Mouse (Mus musculus) forebrain, embryonic 14.5 days (tissue): ENCODE measurements around the gene Kifc1. TPM values are rescaled to one million over a fixed set of nuclear protein-coding genes. Genes with fewer than 3 reads are reported as not detected.

Experiments used
- ATAC-seq: fragments of 200-750 bp; cut with Nextera tagmentation; 2 replicates; pipeline ENCODE4 v1.8.0; 2017; ENCODE audit warnings: mild to moderate bottlenecking, moderate library complexity
- DNase-seq: peaks from one replicate; pipeline ENCODE4 v3.0.0-alpha.2; 2015; ENCODE audit warnings: low spot score
- H3K27ac ChIP-seq: fragments of 300-500 bp; sonication (generic); 2 replicates; pipeline ENCODE4 v1.5.1; 2014; ENCODE audit warnings: low read depth, mild to moderate bottlenecking, control low read depth, low read length, moderate library complexity
- H3K27me3 ChIP-seq: fragments of 300-500 bp; sonication (generic); replicated peaks from 2 replicates; pipeline ENCODE4 v1.6.1; 2014; ENCODE audit warnings: low read length, control low read depth, mixed read lengths; ENCODE audit not compliant: control insufficient read depth, insufficient read depth
- H3K36me3 ChIP-seq: fragments of 300-500 bp; sonication (generic); 2 replicates; pipeline ENCODE4 v1.6.1; 2014; ENCODE audit warnings: low read length, control low read depth; ENCODE audit not compliant: control insufficient read depth, insufficient read depth
- H3K4me1 ChIP-seq: fragments of 300-500 bp; sonication (generic); 2 replicates; pipeline ENCODE4 v1.6.1; 2014; ENCODE audit warnings: antibody characterized with exemption, low read length, control low read depth; ENCODE audit not compliant: control insufficient read depth, insufficient read depth
- H3K4me2 ChIP-seq: fragments of 300-500 bp; sonication (generic); 2 replicates; pipeline ENCODE4 v1.6.1; 2014; ENCODE audit warnings: mild to moderate bottlenecking, control low read depth, low read length
- H3K4me3 ChIP-seq: fragments of 300-500 bp; sonication (generic); 2 replicates; pipeline ENCODE4 v1.5.1; 2014; ENCODE audit warnings: low read depth, low read length, control low read depth
- H3K9ac ChIP-seq: fragments of 300-500 bp; sonication (generic); 2 replicates; pipeline ENCODE4 v1.6.1; 2014; ENCODE audit warnings: mild to moderate bottlenecking, low read length, control low read depth, moderate library complexity
- H3K9me3 ChIP-seq: fragments of 300-500 bp; sonication (generic); replicated peaks from 2 replicates; pipeline ENCODE4 v1.6.1; 2016; ENCODE audit warnings: low read length, control low read depth, mixed read lengths; ENCODE audit not compliant: control insufficient read depth
- WGBS: fragments of 180-500 bp; shearing (Covaris S2); extraction: QIAGEN DNeasy Blood & Tissue Kit; methylation state at CpG from one replicate; pipeline ENCODE4 v1.1.7; 2014; 5-methylcytosine and 5-hydroxymethylcytosine counted together
- polyA plus RNA-seq: library from polyadenylated mRNA; unstranded; fragments of >200 nt; fragmentation: Nextera tagmentation; extraction: Ambion mirVana; gene quantifications from 2 replicates; pipeline ENCODE4 v1.2.1, GENCODE M21; 2014

Kifc1 gene
- polyA plus RNA-seq, 1 experiment from 2014 or later = 4.6 TPM

GRCm38 (mm10) chr17:33920282-33921097 lies 30.0 kb upstream of the Kifc1 start:
- Histone ChIP-seq H3K4me3 (peak overlapping the region; percentile 40), H3K4me2 (peak overlapping the region; percentile 87), H3K36me3 (no peaks in the 10 kb centered on the region; the same call in 1 of the 2 replicates), H3K27ac (no peak overlapping the region), H3K27me3 (no peaks in the 10 kb centered on the region), H3K9me3 (no peaks in the 10 kb centered on the region), H3K9ac (peak overlapping the region; percentile 67), H3K4me1 (peaks cover 24% of the 10 kb centered on the region)
- DNase-seq (peak; percentile 86), ATAC-seq (peak; percentile 15)
- WGBS = under 1% methylated on average over 35 of the region's 36 CpGs

GRCm38 (mm10) chr17:33919351-33920281 lies 29.2 kb upstream of the Kifc1 start:
- DNase-seq = peak; percentile 42
- H3K4me1 ChIP-seq = peaks cover 24% of the 10 kb centered on the region
- peak overlapping the region; percentile 40 for H3K4me3 ChIP-seq

DNA sequence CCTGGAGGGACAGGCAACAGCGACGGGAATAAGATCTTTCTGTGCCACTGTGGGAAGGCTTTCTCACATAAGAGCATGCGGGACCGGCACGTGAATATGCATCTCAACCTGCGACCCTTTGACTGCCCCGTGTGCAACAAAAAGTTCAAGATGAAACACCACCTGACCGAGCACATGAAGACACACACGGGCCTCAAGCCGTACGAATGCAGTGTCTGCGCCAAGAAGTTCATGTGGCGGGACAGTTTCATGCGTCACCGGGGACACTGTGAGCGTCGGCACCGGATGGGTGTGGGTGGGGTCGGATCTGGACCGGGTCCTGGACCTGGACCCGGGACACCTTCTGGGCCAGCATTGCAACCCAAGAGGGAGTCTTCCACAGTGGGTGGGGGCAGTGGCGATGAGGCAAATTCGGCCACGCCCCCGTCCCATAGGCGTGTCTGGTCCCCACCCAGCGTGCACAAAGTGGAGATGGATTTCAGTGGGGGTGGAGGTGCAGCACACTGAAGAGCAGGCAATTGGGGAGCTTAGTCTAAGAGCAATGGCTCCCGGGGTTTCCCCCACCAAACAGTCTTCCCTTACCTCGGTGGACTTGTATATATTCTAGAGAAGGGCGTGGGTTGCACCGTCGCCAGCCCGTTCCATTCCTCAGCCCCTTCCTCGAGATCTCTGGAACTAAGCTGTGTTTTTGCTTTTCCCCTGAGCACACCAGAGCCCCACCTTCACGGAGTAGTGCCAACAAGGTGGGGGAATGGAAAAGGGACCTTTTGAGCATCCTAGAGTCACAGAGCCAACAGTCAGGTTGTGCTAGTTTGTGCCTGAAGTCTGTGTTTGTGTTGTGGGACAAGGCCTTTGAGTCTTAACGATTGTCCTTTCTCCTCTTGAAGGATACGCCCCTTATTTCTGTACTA lies 28.1 kb upstream of the Kifc1 start:
- Histone ChIP-seq H3K27me3 (no peaks in the 10 kb centered on the region), H3K4me2 (peak overlapping the region; percentile 87), H3K36me3 (peaks cover 17% of the 10 kb centered on the region), H3K27ac (no peak overlapping the region), H3K4me3 (peak overlapping the region; percentile 40), H3K9me3 (no peaks in the 10 kb centered on the region), H3K9ac (no peak overlapping the region; the same call in 1 of the 2 replicates), H3K4me1 (peaks cover 24% of the 10 kb centered on the region)
- WGBS = 61% methylated on average over 37 of the region's 37 CpGs
- DNase-seq (no peak), ATAC-seq (no peak)

More at GRCm38 (mm10) chr17:33919351-33920281, 29.2 kb upstream of the Kifc1 start:
- Histone ChIP-seq H3K9me3 (no peaks in the 10 kb centered on the region), H3K27ac (no peak overlapping the region), H3K4me2 (peak overlapping the region; percentile 87), H3K27me3 (no peaks in the 10 kb centered on the region), H3K36me3 (peaks cover 6% of the 10 kb centered on the region), H3K9ac (peak overlapping the region; percentile 67)
- ATAC-seq = no peak
- WGBS = under 1% methylated on average over 52 of the region's 52 CpGs

DNA sequence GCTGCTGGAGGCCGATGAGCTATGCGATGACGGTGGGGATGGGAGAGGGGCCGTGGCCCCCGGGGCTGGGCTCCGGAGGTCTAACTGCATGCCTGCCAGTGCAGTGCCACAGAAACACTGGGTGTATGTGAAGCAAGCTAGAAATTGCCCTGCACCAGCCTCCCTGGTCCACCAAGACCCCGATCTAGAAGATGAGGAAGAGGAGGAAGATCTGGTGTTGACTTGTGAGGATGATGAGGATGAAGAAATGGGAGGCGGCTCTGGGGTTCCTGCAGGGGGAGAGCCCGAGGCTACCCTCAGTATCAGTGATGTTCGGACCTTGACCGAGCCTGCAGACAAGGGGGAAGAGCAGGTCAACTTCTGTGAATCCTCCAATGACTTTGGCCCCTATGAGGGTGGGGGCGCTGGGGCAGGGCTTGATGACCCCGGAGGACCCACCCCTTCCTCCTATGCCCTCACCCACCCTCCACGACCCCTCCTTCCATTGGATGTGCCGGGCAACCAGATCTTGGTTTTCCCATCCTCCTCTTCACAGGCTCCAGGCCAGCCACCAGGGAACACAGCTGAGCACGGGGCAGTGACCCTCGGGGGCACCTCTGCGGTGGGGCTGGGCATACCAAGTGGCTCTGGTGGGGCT lies 27.3 kb upstream of the Kifc1 start:
- Histone ChIP-seq H3K4me3 (no peak overlapping the region), H3K27ac (no peak overlapping the region), H3K27me3 (no peaks in the 10 kb centered on the region), H3K36me3 (peaks cover 23% of the 10 kb centered on the region), H3K9me3 (no peaks in the 10 kb centered on the region), H3K4me2 (no peak overlapping the region), H3K9ac (no peak overlapping the region), H3K4me1 (peaks cover 24% of the 10 kb centered on the region)
- DNase-seq (no peak), ATAC-seq (no peak)
- 85% methylated on average over 18 of the region's 18 CpGs for WGBS

DNA sequence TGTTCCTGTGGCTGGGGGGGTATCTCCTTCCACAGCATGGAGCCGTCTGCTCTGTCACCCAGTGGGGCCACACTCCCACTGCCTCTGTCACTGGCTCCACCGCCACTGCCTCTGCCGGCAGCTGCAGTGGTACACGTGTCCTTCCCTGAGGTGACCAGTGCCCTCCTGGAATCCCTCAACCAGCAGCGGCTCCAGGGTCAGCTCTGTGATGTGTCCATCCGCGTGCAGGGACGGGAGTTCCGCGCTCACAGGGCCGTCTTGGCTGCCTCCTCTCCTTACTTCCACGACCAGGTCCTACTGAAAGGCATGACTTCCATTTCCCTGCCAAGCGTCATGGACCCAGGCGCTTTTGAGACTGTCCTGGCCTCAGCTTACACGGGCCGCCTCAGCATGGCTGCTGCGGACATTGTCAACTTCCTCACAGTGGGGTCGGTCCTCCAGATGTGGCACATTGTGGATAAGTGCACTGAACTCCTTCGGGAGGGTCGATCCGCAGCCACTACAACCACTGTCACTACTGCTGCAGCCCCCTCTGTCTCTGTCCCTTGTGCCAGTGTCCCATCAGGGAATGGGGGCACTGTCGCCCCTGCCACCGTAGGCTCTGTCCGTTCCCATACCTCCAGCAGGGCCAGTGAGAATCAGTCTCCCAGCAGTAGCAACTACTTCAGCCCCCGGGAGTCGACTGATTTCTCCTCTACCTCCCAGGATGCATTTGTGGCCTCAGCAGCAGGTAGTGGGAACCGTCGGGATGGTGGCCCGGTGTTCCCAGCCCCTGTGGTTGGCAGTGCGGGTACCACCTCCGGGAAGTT lies 26.6 kb upstream of the Kifc1 start:
- no peak for ATAC-seq
- H3K4me3 ChIP-seq = peak overlapping the region; percentile 55
- H3K9me3 ChIP-seq = no peaks in the 10 kb centered on the region
- H3K4me1 ChIP-seq = peaks cover 24% of the 10 kb centered on the region
- H3K36me3 ChIP-seq = peaks cover 29% of the 10 kb centered on the region
- DNase-seq = no peak
- H3K9ac ChIP-seq = peak overlapping the region; percentile 61; the same call in 1 of the 2 replicates
- H3K4me2 ChIP-seq = peak overlapping the region; percentile 63
- WGBS = 77% methylated on average over 31 of the region's 31 CpGs
- no peaks in the 10 kb centered on the region for H3K27me3 ChIP-seq
- no peak overlapping the region for H3K27ac ChIP-seq

- peak overlapping the region; percentile 61 for H3K9ac ChIP-seq
- H3K27me3 ChIP-seq = no peaks in the 10 kb centered on the region
- ATAC-seq (peak; percentile 35), DNase-seq (peak; percentile 79)
- H3K4me1 ChIP-seq = peaks cover 24% of the 10 kb centered on the region
- H3K9me3 ChIP-seq = no peaks in the 10 kb centered on the region
- peak overlapping the region; percentile 63 for H3K4me2 ChIP-seq
- peaks cover 37% of the 10 kb centered on the region for H3K36me3 ChIP-seq
- H3K4me3 ChIP-seq = peak overlapping the region; percentile 55
- H3K27ac ChIP-seq = peak overlapping the region; percentile 76
- WGBS = under 1% methylated on average over 12 of the region's 20 CpGs
These were observed 25.8 kb upstream of the Kifc1 start for GRCm38 (mm10) chr17:33916294-33916693.

- peaks cover 41% of the 10 kb centered on the region for H3K36me3 ChIP-seq
- H3K9ac ChIP-seq = peak within 1 kb of the TSS; percentile 61
- H3K4me2 ChIP-seq = peak within 1 kb of the TSS; percentile 63
- peak within 1 kb of the TSS; percentile 55 for H3K4me3 ChIP-seq
- no peaks in the 10 kb centered on the region for H3K9me3 ChIP-seq
- WGBS = under 1% methylated on average over 31 of the region's 34 CpGs
- DNase-seq (peak; percentile 98), ATAC-seq (peak; percentile 92)
- no peaks in the 10 kb centered on the region for H3K27me3 ChIP-seq
- H3K4me1 ChIP-seq = peaks cover 24% of the 10 kb centered on the region
- H3K27ac ChIP-seq = peak within 1 kb of the TSS; percentile 76
These were observed 25.3 kb upstream of the Kifc1 start, which contains the start of the genes Tapbp and Zbtb22 for GRCm38 (mm10) chr17:33915671-33916250. Gene Tapbp (plus strand): TSS chr17:33915899. Gene Zbtb22 (plus strand): TSS chr17:33915904.
